Mouse (Mus musculus) small intestine, adult 2 months (tissue): ENCODE data around the gene Lrp1. TPM values are rescaled to one million over a fixed set of nuclear protein-coding genes. Genes with fewer than 3 reads are reported as not detected.

Source experiments
- H3K27ac ChIP-seq: fragments of 200-500 bp; 2 replicates; pipeline ENCODE4 v1.5.1; 2012; ENCODE audit warnings: low read depth, low read length, control low read depth, inconsistent platforms; ENCODE audit not compliant: insufficient read depth
- H3K27me3 ChIP-seq: fragments of 200-500 bp; 2 replicates; pipeline ENCODE4 v1.6.1; 2012; ENCODE audit warnings: mild to moderate bottlenecking, moderate library complexity, low read length, inconsistent platforms; ENCODE audit not compliant: control insufficient read depth, insufficient read depth
- H3K36me3 ChIP-seq: fragments of 200-500 bp; 2 replicates; pipeline ENCODE4 v1.6.1; 2012; ENCODE audit warnings: mild to moderate bottlenecking, low read length, control low read depth, inconsistent platforms; ENCODE audit not compliant: control insufficient read depth, insufficient read depth
- H3K4me1 ChIP-seq: fragments of 200-500 bp; 2 replicates; pipeline ENCODE4 v1.6.1; 2012; ENCODE audit warnings: low read length, inconsistent platforms, mixed read lengths; ENCODE audit not compliant: control insufficient read depth, insufficient read depth, insufficient read length
- H3K4me3 ChIP-seq: fragments of 200-500 bp; 2 replicates; pipeline ENCODE4 v1.5.1; 2012; ENCODE audit warnings: low read depth, mild to moderate bottlenecking, control low read depth, inconsistent platforms, low read length, moderate library complexity
- CTCF ChIP-seq: fragments of 200-500 bp; IDR thresholded peaks from 2 replicates; pipeline ENCODE4 v1.5.1; 2012; ENCODE audit warnings: low read depth, mild to moderate bottlenecking, control low read depth, inconsistent platforms, low read length, moderate library complexity, mixed read lengths; ENCODE audit not compliant: insufficient replicate concordance, insufficient read length; ENCODE audit errors: extremely low read depth
- POLR2A ChIP-seq: fragments of 200-500 bp; IDR thresholded peaks from 2 replicates; pipeline ENCODE4 v1.6.1; 2012; ENCODE audit warnings: low read depth, mild to moderate bottlenecking, control low read depth, inconsistent platforms, low read length, moderate library complexity
- WGBS: fragments of 180-500 bp; shearing (Covaris S2); methylation state at CpG from one replicate; pipeline ENCODE4 v1.1.7; 2018; 5-methylcytosine and 5-hydroxymethylcytosine counted together
- polyA plus RNA-seq: library from polyadenylated mRNA; depleted of rRNA; stranded (reverse); fragments of >200 nt; gene quantifications from 2 replicates; pipeline ENCODE4 v1.2.3, GENCODE M21; 2012

The Lrp1 gene
- polyA plus RNA-seq, 1 experiment: 200 TPM

GRCm38 (mm10) chr10:127509837-127510701, 110.9 kb downstream of the Lrp1 start:
- Histone ChIP-seq H3K4me1 (peaks cover 20% of the 10 kb centered on the region), H3K27me3 (peaks cover 35% of the 10 kb centered on the region), H3K4me3 (peak overlapping the region; percentile 50; the same call in 1 of the 2 replicates), H3K27ac (no peak overlapping the region), H3K36me3 (no peaks in the 10 kb centered on the region)
- no peak for TF ChIP-seq CTCF
- no peak for TF ChIP-seq POLR2A
- WGBS: 34% methylated on average over 17 of the region's 17 CpGs

- WGBS: 2% methylated on average over 35 of the region's 35 CpGs
- Histone ChIP-seq H3K36me3 (no peaks in the 10 kb centered on the region), H3K27me3 (peaks cover 35% of the 10 kb centered on the region), H3K27ac (no peak overlapping the region), H3K4me3 (peak overlapping the region; percentile 50), H3K4me1 (peaks cover 20% of the 10 kb centered on the region)
- TF ChIP-seq CTCF: peak; percentile 91; the same call in 1 of the 2 replicates
- no peak for TF ChIP-seq POLR2A
Observed at GRCm38 (mm10) chr10:127509051-127509836, 111.7 kb downstream of the Lrp1 start.

- Histone ChIP-seq H3K36me3 (no peaks in the 10 kb centered on the region), H3K27ac (no peak overlapping the region), H3K4me1 (peaks cover 14% of the 10 kb centered on the region), H3K4me3 (peak overlapping the region; percentile 29), H3K27me3 (peaks cover 27% of the 10 kb centered on the region)
- 6% methylated on average over 15 of the region's 15 CpGs for WGBS
- TF ChIP-seq CTCF (peak; percentile 73; the same call in 1 of the 2 replicates), POLR2A (no peak)
Observed at GRCm38 (mm10) chr10:127508239-127508638, 112.7 kb downstream of the Lrp1 start.

GRCm38 (mm10) chr10:127500894-127501893, 119.8 kb downstream of the Lrp1 start, which contains the start of gene Stac3:
Gene Stac3 (plus strand): TSS chr10:127501686.
- 68% methylated on average over 13 of the region's 13 CpGs for WGBS
- Histone ChIP-seq H3K27me3 (no peaks in the 10 kb centered on the region), H3K4me3 (no peak within 1 kb of the TSS), H3K36me3 (peaks cover 34% of the 10 kb centered on the region), H3K27ac (no peak within 1 kb of the TSS), H3K4me1 (no peaks in the 10 kb centered on the region)
- TF ChIP-seq POLR2A: no peak
- TF ChIP-seq CTCF: no peak

GRCm38 (mm10) chr10:127500042-127500441, 120.9 kb downstream of the Lrp1 start:
- H3K27me3 ChIP-seq: no peaks in the 10 kb centered on the region
- 76% methylated on average over 4 of the region's 4 CpGs for WGBS
- no peak overlapping the region for H3K4me3 ChIP-seq
- no peak for TF ChIP-seq CTCF
- TF ChIP-seq POLR2A: no peak
- no peaks in the 10 kb centered on the region for H3K4me1 ChIP-seq
- H3K36me3 ChIP-seq: peaks cover 41% of the 10 kb centered on the region
- H3K27ac ChIP-seq: no peak overlapping the region

GRCm38 (mm10) chr10:127499516-127499915, 121.4 kb downstream of the Lrp1 start:
- H3K4me1 ChIP-seq: no peaks in the 10 kb centered on the region
- H3K27me3 ChIP-seq: no peaks in the 10 kb centered on the region
- H3K36me3 ChIP-seq: peaks cover 45% of the 10 kb centered on the region
- 87% methylated on average over 5 of the region's 5 CpGs for WGBS
- H3K4me3 ChIP-seq: no peak overlapping the region
- H3K27ac ChIP-seq: no peak overlapping the region
- TF ChIP-seq CTCF (no peak), POLR2A (no peak)
